Mouse (Mus musculus): ENCODE results near the gene Shc1.
"Not testable (repeated sequence)": the region's sequence is repeated elsewhere in the genome, so short reads cannot be mapped to it uniquely, and the experiment has no call there.

The Shc1 gene

DNA sequence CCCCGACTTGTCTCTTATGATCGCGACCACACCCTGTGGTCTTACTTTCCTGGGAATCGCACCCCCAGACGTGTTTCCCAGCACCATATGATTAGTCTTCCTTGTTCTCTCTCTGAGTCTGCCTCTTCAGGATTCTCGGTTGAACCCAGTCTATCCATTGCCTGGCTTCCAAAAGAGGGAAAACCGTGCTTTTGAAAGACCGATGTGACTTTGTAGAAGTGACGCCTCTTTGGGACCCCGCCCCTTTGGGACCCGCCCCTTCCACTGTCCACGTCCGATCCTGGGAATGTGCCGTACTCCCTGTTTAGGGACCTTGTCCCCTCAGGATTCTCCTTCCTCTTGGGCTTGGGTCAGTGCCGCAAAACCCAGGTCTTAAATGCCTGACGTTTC is 613 bp downstream of the Shc1 start:
- DNase-seq (ENCODE audit: low read depth, low spot score) = peak; percentile 64

DNA sequence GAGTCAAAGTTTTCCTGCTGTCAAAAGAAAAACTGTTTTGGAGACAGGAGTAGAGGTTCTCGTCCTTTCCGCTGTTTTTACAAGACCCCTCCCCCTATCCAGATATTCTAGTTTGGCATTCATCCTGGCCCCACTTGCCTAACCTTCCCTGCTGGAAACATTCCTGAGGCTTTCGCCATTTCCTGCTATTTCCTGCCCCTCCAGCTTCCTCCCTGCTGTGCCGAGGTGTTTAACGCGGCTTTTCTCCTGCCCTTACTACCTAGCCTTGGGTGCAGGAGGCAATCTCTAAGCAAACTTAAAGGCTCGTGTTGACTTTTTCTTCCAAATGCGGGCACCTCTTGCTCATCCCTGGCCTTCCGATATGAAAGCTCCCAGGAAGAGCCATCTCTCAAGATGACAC is 1.3 kb downstream of the Shc1 start:
- DNase-seq (ENCODE audit: low read depth, low spot score) = no peak

DNA sequence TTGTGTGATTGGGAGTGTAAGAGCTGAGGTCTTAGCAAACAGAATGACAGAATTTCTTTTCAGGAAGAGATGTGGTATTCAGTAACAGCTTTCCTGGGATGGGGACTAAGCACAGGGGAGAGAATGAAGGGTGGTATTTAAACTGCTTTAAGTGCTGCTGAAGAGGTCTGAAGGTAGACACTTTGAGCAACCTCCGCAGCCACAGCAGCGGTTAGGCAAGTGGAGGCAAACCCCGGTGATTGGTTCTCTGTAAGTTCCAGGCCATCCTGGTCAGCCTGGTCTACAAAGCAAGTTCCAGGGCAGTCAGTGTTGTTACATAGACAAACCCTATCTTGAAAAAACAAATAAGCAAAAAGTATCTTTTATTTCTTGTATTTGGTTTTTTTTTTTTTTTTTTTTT is 1.7 kb downstream of the Shc1 start:
- DNase-seq (ENCODE audit: low read depth, low spot score) = no peak

DNA sequence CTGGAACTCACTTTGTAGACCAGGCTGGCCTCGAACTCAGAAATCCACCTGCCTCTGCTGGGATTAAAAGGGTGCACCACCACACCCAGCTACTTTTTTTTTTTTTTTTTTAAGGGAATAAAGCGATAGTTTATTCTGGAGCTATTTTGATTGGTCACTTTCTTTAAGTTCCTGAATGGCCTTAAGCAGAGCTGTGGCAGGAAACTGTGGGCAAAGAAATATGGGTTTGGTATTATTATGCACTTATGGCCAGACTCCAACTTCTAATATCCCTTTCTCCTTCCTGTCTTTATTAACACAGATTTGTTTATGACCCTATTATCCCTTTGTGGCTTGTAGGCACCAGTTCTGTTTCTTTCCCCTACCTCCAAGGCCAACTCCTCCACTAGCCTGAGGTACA is 2.2 kb downstream of the Shc1 start:
- DNase-seq (ENCODE audit: low read depth, low spot score) = no peak

DNA sequence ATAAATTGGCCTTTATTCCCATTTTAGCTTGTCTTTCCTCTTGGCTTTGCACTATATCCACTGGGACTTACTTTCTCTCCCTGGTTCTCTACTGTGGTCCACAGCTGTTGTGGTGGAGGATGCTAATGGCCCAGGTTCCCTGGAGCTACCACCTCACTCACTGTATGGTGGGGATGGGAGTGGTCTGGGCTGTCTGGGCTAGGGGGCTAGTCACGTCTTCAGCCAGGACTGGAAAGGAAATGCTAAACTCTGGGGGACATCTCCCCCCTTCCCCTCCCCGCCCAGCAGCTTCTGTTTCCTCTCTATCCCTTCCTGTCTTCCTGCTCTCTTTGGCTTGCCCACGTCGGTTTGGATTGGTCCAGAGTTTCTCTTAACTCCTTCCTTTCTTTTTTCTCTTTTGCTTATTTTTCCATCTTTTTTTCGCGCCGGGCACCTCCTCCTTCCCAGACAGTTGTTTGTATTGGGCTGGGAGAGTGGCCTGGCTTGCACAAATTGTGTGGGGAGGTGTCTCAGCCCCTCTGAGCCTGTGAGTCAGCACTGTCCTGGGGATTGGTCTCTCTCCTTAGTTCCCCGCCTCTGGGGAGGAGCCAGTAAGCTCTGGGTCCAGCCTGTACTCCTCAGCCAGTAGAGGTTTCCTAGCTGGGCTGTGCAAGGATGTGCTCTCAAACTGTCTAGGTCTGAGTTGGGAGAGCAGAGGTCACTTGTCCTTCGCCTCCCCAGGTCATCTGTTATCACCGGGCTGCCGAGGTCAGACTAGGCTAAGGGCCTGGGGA is 2.9 kb downstream of the Shc1 start:
- DNase-seq (ENCODE audit: low read depth, low spot score) = peak; percentile 89

DNA sequence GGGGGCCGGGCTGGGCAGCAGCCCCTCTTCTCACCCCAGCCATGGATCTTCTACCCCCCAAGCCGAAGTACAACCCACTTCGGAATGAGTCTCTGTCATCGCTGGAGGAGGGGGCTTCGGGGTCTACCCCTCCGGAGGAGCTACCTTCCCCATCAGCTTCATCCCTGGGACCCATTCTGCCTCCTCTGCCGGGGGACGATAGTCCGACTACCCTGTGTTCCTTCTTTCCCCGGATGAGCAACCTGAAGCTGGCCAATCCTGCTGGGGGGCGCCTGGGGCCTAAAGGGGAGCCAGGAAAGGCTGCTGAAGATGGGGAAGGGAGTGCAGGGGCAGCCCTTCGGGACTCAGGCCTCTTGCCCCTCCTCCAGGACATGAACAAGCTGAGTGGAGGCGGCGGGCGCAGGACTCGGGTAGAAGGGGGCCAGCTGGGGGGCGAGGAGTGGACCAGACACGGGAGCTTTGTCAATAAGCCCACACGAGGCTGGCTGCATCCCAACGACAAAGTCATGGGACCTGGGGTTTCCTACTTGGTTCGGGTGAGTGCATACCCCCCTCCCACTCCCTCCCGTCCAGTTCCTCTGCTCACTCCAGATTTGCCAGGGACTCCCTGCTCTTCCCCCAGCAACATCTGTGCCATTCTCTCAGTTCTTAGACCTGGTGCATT is 3.7 kb downstream of the Shc1 start:
- DNase-seq (ENCODE audit: low read depth, low spot score) = no peak

DNA sequence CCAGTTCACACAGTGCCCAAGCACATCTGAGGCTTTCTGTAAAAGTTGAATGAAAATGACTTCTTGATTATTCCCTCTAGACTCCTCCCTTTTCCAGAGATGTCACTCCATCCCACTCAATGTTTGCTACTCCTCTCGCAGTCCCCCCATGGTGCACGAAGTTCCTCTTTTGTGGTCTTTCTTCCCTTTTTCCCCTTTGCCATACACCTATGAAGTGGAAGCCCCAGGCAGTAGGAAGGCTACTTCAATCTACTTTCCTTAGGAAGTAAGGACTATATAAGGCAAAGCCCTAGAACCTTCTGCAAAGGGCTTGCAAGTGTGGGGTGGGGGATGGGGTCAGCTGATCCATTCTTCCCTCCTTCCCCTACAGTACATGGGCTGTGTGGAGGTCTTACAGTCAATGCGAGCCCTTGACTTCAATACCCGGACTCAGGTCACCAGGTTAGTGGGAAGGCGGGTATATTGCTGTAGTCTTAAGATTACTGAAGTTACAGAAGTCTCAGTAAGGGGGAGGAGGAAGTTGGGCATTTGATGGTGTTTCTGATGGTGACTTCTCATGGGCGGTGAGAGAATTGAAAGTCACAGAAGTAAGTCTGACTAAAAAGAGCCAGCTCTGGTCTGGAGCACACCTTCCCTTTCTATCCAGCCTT is 4.4 kb downstream of the Shc1 start:
- no peak for DNase-seq (ENCODE audit: low read depth, low spot score)

DNA sequence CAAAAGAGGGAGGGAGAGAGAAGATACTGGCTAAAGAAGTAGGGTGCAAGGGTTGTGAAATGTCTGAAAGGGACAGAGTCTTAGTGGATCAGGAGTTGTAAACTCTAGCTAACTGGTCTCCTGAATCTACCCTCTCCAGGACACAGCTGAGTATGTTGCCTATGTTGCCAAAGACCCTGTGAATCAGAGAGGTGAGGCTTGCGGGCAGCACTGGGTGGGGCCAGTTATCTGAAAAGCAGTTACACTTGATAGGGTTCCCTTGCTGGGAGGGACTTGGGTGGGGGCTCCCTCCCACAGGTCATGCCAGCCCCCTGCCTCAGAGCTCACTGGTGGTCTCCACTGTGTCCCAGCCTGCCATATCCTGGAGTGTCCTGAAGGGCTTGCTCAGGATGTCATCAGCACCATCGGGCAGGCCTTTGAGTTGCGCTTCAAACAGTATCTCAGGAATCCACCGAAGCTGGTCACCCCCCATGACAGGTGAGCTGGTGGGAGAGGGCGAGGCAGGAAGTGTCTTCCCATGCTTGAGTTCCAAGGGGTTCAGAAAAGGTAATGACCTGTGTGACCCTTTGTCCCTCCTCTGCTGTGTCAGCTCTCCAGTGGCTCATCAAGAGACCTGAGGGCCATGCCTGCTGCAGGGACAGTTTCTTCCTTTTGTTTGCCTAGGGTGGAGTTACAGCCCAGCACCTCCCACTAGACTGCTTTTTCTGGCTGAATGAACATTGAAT is 6.3 kb downstream of the Shc1 start:
- DNase-seq (ENCODE audit: low read depth, low spot score) = no peak

DNA sequence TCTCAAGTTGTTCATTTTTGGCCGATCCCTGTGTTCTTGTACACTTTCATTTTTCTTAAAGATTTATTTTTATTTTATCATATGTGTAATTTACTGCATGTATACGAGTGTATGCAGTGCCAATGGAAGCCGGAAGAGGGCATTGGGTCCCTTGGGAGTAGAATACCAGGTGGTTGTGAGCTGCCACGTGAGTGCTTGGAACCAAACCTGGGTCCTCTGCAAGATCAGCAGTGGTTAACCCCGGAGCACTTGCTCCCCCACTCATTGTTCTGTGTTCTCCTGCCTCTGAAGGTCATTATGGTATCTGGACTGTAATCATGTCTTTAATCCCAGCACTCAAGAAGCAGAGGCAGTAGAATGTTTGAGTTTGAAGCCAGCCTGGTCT is 6.9 kb downstream of the Shc1 start:
- DNase-seq (ENCODE audit: low read depth, low spot score) = no peak

DNA sequence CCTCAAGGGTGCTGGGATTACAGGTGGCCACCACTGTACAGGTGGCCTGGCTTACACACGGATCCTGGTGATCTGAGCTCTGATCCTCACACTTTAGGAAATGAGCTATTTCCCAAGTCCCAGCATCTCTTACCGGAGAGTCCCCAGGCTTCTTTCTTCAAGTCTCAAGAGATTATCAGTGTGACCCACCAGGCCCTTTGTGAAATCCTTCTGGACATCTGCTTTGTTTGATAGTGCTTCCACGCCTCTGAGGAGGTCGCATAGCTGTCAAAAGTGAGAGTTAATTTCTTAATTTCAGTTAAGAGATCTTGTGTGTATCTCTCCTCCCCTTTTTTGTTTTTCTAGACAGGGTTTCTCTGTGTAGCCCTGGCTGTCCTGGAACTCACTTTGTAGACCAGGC is 7.6 kb downstream of the Shc1 start:
- DNase-seq (ENCODE audit: low read depth, low spot score) = no peak

DNA sequence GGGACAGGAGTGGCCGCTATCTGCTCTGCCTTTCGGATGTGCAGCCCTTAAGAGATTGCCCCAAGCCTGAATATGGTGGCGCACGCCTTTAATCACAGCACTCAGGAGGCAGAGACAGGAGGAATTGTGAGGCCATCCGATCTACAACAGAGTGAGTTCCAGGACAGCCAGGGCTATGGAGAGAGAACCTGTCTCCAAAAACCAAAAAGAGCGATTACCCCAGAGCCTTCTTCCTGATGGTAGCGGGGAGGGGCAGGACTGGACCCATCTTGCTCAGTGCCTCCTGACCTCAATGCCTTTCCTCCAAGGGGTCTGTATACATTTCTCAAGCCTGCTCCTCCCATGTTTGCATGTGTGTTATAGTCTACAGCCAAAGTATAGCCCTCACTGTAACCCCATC is 10.8 kb downstream of the Shc1 start:
- not testable (repeated sequence) for DNase-seq (ENCODE audit: low read depth, low spot score)

DNA sequence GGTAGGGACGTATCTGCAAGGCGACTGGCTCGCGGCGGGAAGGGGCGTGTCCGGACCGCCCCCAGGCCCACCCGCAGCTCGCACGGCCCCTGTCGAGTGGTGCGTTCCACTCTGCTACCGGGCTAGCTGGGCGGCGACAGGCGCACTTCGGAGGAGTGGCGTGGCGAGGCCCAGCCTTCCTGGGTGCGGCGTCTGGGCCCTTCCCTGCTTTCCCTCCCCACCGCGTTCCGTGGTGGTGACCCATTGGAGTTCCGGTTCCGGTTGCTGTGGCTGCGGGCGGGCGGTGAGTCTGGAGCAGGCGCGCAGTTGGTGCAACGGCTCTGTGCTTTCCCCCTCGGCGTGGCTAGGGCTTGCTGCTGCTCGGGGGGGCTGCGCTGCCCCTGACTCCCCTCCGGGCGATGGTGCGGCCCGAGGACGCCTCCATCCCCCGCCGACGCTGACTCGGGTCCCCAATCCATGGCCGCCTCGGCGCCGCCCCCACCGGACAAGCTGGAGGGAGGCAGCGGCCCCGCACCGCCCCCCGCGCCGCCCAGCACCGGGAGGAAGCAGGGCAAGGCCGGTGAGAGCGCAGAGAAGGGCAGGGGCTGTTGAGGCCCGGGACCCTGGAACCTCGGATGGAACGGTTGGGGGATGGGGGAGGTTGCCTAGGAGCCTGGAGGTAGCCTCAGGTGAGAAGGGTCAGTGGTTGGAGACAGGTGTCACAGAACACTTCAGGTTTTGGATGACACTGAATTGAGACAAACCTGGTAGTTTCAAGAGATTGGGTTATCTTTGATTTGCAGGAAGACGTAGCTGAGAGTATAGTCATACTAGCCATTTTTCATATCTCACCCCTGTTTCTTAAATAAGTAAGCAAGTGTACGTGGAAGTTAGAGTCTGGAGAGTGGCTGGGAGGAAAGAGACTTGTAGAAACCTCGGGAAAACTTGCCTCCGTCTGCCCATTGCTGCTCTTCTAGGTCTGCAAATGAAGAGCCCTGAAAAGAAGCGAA is 12.2 kb downstream of the Shc1 start, which contains the start of gene Pygo2:
Pygo2 (plus strand) TSS at position 44 of the 989 bp plus-strand sequence.
- peak; percentile 93 for DNase-seq (ENCODE audit: low read depth, low spot score)

DNA sequence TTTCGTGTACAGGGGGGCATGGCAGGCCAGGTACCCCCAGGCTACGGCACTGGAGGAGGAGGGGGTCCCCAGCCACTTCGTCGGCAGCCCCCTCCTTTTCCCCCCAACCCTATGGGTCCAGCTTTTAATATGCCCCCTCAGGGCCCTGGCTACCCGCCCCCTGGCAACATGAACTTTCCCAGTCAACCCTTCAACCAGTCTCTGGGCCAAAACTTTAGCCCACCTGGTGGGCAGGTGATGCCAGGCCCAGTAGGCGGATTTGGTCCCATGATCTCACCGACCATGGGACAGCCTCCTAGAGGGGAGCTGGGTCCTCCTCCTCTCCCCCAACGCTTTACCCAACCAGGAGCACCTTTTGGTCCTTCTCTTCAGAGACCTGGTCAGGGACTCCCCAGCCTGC is 14.4 kb downstream of the Shc1 start:
- DNase-seq (ENCODE audit: low read depth, low spot score) = no peak

DNA sequence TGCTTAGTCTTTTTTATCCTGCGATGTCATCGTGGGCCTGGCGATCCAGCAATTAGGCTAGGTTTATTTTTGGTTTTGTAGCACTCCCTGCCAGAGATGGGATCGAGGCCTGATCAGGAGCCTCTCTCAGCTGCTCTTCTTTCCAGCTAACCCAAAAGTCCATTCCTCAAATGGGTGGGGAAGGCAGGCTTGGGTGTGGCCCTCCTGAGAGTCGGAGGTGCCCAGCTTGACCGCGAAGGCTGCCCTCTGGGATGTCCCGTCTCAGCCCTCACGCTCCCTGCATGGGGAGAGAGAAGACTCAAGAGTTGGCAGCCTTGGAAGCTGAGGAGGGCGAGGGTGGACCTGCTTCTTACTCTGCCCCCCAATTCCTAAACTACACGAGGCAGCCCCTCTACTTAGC is 16.3 kb downstream of the Shc1 start:
- no peak for DNase-seq (ENCODE audit: low read depth, low spot score)

DNA sequence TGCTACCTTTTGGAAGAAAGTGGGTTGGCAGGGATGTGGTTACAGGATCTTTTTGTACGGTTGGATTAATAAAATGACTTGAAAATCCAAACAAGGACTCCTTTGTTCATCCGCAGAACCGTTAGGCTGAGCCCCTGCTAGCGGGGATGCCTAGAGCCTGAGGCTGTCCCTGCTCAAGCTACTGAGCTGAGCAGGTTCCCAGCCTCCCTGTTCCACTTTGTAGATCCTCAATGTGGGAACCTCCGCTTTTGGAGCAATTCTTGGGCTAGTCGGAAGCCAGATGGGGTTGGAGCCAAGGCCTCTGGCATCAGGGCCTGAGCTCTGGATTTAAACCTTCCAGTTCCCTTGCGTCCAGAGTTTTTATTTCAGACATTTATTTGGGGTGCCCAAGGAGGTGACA is 16.8 kb downstream of the Shc1 start:
- DNase-seq (ENCODE audit: low read depth, low spot score) = no peak

DNA sequence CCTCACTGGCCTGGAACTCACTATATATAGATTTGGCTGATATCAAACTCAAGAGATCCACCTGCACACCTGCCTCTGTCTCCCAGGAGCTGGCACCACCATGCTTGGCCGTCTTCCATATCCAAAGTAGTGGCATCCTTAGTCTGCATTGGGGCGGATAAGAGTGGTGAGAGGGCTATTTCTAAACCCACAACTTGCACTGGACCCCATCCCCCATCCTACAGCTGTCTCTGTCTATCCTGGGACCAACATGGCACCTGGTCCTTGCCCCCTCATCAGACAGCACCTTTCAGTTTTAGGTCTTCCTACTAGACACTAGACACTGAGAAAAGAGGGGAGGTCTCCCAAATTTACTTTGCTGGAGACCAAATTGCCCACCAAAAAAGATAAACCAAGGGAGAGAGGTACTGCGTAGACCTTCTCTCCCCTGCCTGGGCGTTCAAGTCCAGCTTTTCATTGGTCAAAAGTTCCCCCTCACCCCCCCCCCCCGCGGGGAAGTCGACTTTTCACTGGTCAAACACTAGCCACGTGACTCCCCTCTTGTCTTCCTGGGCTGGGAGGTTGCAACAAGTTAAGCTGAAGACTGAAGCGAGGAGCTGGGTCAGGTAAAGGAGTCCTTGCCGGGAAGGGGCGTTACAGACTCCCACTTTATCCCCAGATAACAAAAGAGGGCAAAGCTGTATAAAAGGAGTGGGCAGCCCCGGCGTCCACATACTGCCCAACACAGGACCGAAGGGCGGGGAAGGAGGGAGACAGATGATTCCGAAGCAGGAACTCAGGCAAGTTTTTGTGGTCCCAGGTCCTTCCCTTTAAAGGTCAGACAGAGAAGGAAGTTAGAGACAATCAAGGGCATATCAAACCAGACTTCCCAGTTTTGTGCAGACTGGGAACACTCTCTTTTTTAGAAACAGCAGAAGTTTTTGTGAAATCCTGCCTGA is 18.2 kb downstream of the Shc1 start, which contains the start of gene Pbxip1:
Pbxip1 (plus strand) TSS at position 531 of the 938 bp plus-strand sequence.
- peak; percentile 90 for DNase-seq (ENCODE audit: low read depth, low spot score)

DNA sequence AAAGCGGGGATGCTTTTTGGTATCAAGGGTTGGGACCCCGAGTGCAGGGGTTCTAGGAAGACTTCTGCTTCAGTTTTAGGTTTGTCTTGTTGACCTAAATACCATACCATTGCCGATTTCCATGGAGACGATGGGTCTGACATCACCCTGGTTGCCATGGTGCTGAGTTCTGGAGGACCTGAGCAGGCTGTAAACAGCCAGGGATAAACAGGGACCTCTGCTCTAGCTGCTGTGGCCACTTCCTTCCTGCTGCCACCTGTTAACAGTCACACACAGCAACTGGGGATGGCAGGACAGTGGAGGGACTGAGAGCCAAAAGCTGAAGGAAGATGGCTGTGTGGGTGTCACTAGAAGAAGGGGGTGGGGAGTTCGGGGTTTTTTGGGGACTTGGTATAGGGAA is 19.0 kb downstream of the Shc1 start:
- DNase-seq (ENCODE audit: low read depth, low spot score) = peak; percentile 69

DNA sequence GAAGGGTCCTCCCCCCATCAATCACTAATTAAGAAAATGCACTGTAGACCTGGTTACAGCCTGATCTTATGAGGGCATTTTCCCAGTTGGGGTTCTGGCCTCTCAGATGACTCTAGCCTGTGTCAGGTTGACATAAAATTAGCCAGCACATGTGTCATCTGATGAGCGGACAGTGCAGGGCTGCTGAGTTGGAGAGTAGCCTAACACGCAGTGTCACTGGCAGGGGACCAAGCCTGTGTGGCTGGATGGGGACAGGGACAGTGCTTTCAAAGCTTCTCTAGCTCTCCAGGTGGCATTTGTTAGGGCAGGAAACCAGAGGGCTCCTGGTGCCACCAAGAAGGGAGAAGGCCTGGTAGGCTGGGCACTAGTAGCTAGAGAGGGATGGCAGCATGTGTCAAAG is 22.4 kb downstream of the Shc1 start:
- DNase-seq (ENCODE audit: low read depth, low spot score) = peak; percentile 89

DNA sequence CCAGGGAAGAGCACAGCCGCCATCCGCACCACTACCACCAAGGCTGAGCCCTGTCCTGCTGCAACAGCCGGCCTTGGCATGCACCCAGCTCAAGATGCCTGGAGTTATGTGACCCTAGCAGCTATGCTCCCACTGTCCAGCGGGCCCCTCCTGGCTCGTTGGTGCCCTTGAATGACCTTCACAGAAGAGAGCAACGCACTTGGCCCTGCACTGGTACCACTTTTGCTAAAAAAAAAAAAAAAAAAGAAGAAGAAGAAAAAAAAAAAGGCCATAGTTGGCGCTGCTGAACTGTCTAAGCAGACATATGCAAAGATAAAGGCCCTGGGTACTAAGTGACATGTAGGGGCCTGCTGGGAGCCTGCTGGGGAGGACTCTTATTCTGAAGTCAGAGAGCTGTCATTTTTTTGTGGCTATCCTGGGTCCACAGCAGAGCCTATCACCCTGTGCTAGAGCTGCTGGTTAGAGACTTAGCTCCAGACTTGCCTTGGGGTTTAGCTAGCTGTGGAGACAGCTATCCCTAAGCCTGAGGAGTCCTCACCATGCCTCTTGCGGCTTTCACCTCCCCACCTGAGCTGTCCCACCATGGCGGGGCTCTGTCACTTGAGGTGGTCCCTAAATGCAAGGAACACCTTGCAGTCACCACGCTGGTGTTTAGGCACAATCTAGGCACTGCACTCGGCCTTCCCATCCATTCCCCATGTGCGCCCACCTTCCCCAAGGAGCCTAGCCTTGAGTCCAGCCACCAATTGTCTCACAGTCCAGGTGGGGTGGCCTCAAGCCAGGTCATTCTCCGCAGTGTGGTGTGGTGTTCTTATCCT is 30.7 kb downstream of the Shc1 start:
- no peak for DNase-seq (ENCODE audit: low read depth, low spot score)

Data from skeletal muscle tissue, adult 2 months (tissue).